Comparison of ENCODE assay signal across 10 mouse cellular contexts in genomic region chr15:85699862-85700501, GRCm38 (mm10). TPM values are rescaled to one million over a fixed set of nuclear protein-coding genes. Genes with fewer than 3 reads are reported as not detected.
DNase-seq lines count a peak whose midpoint lies in the region; ATAC-seq and TF ChIP-seq lines count a peak whose summit lies in the region.
"Had no signal": no experiment of that assay in that cellular context is flagged by ENCODE, and none has a peak within 500 bp of the region (broad histone marks: within the 10 kb centered on the region; RNA-seq: fewer than 3 reads in every experiment).

No protein-coding gene starts in this region.

- peak overlapping the region; percentile 73 for H3K27ac ChIP-seq in kidney, adult 2 months (ENCODE audit: insufficient read depth, low read depth, low read length)
- H3K27ac ChIP-seq in kidney, embryonic 15.5 days: no peak overlapping the region
- peak overlapping the region; percentile 88 for H3K27ac ChIP-seq in neural tube, embryonic 13.5 days (replicated peaks)
- peak overlapping the region; percentile 82 for H3K27ac ChIP-seq in neural tube, embryonic 15.5 days (replicated peaks)
- H3K27ac ChIP-seq: limb, embryonic 13.5 days; midbrain, embryonic 12.5 days had no signal

- 69% methylated on average over 13 of the region's 13 CpGs for WGBS in kidney, adult 2 months
- WGBS in kidney, embryonic 15.5 days: 90% methylated on average over 13 of the region's 13 CpGs
- WGBS in neural tube, embryonic 13.5 days: 91% methylated on average over 13 of the region's 13 CpGs
- WGBS in neural tube, embryonic 15.5 days: 91% methylated on average over 13 of the region's 13 CpGs

- no peak for DNase-seq in kidney, adult 2 months
- DNase-seq in neural tube, embryonic 10.5 days (ENCODE audit: extremely low spot score, low spot score): no peak
- peak; percentile 48 to 82 for DNase-seq in cerebellum, postnatal 4 days (ENCODE audit: low spot score in 2 of 2)
- no peak for DNase-seq in right cerebral cortex, postnatal 36 days (ENCODE audit: low spot score in 2 of 2)

- no peak for TF ChIP-seq CTCF in kidney, adult 2 months (conservative IDR thresholded peaks at IDR 0.05; ENCODE audit: insufficient read depth, insufficient read length, low read depth, low read length)

- H3K36me3 ChIP-seq in kidney, adult 2 months (ENCODE audit: control insufficient read depth, insufficient read depth, low read length): peaks cover 9% of the 10 kb centered on the region
- peaks cover 97% of the 10 kb centered on the region for H3K36me3 ChIP-seq in kidney, embryonic 15.5 days
- peaks cover 97% of the 10 kb centered on the region for H3K36me3 ChIP-seq in neural tube, embryonic 13.5 days
- H3K36me3 ChIP-seq in neural tube, embryonic 15.5 days: peaks cover 86% of the 10 kb centered on the region

- no peak for TF ChIP-seq POLR2A in kidney, adult 2 months (IDR thresholded peaks at IDR 0.05; ENCODE audit: low read depth, low read length)

- H3K4me1 ChIP-seq in kidney, adult 2 months (ENCODE audit: control insufficient read depth, insufficient read depth, low read length): peaks cover 84% of the 10 kb centered on the region
- H3K4me1 ChIP-seq in kidney, embryonic 15.5 days: peaks cover 42% of the 10 kb centered on the region
- peaks cover 62% of the 10 kb centered on the region for H3K4me1 ChIP-seq in neural tube, embryonic 13.5 days (replicated peaks)
- H3K4me1 ChIP-seq in neural tube, embryonic 15.5 days: peaks cover 50% of the 10 kb centered on the region
- H3K4me1 ChIP-seq: limb, embryonic 13.5 days; midbrain, embryonic 12.5 days had no signal

- no peak overlapping the region for H3K4me3 ChIP-seq in kidney, adult 2 months (ENCODE audit: insufficient read depth, low read depth, low read length)
- H3K4me3 ChIP-seq in kidney, embryonic 15.5 days (replicated peaks): no peak overlapping the region
- no peak overlapping the region for H3K4me3 ChIP-seq in neural tube, embryonic 13.5 days
- no peak overlapping the region for H3K4me3 ChIP-seq in neural tube, embryonic 15.5 days (replicated peaks)
- H3K4me3 ChIP-seq: limb, embryonic 13.5 days; midbrain, embryonic 12.5 days had no signal

- no peak overlapping the region for H3K9ac ChIP-seq in kidney, embryonic 15.5 days
- H3K9ac ChIP-seq in neural tube, embryonic 13.5 days: 0 out of 2 replicates have a peak overlapping the region, but pooled peaks have one; percentile 17
- no peak overlapping the region for H3K9ac ChIP-seq in neural tube, embryonic 15.5 days (replicated peaks)
- H3K9ac ChIP-seq: limb, embryonic 13.5 days; midbrain, embryonic 12.5 days had no signal

- H3K4me2 ChIP-seq in kidney, embryonic 15.5 days: no peak overlapping the region
- no peak overlapping the region for H3K4me2 ChIP-seq in neural tube, embryonic 13.5 days
- no peak overlapping the region for H3K4me2 ChIP-seq in neural tube, embryonic 15.5 days
- H3K4me2 ChIP-seq: limb, embryonic 13.5 days; midbrain, embryonic 12.5 days had no signal

- no peaks in the 10 kb centered on the region for H3K27me3 ChIP-seq in kidney, adult 2 months (replicated peaks; ENCODE audit: control insufficient read depth, insufficient read depth, low read length)
- H3K27me3 ChIP-seq in kidney, embryonic 15.5 days: no peaks in the 10 kb centered on the region
- H3K27me3 ChIP-seq in neural tube, embryonic 13.5 days: no peaks in the 10 kb centered on the region
- no peaks in the 10 kb centered on the region for H3K27me3 ChIP-seq in neural tube, embryonic 15.5 days (replicated peaks)
- H3K27me3 ChIP-seq: limb, embryonic 13.5 days had no signal

- no peak for ATAC-seq in kidney, embryonic 15.5 days (replicated peaks; ENCODE audit: low FRiP score)
- no peak for ATAC-seq in neural tube, embryonic 13.5 days (ENCODE audit: low read depth)
- ATAC-seq in neural tube, embryonic 15.5 days (ENCODE audit: low FRiP score): 0 out of 2 replicates have a peak, but pooled peaks have one; percentile 8
- no peak for ATAC-seq in monocyte, adult 5-6 weeks (replicated peaks; ENCODE audit: insufficient number of reproducible peaks, low FRiP score, low TSS enrichment, poor library complexity, severe bottlenecking)

- H3K9me3 ChIP-seq in kidney, embryonic 15.5 days (replicated peaks): no peaks in the 10 kb centered on the region
- no peaks in the 10 kb centered on the region for H3K9me3 ChIP-seq in neural tube, embryonic 13.5 days
- H3K9me3 ChIP-seq in neural tube, embryonic 15.5 days (replicated peaks): no peaks in the 10 kb centered on the region
- H3K9me3 ChIP-seq: limb, embryonic 13.5 days; midbrain, embryonic 12.5 days had no signal

RNA-seq across cellular contexts. Expression of gene Ppara, which starts 34.8 kb away (rescaled TPM):
- polyA plus RNA-seq in kidney, adult 2 months (2012; rRNA removed): 31.3 and 32.5 TPM in 2 replicates
- 3.9 and 5.0 TPM in 2 replicates for polyA plus RNA-seq in kidney, embryonic 15.5 days (2015; fragmentation: Nextera tagmentation; extraction: Ambion mirVana)
- 1.0 and 2.0 TPM in 2 replicates for polyA plus RNA-seq in neural tube, embryonic 13.5 days (2015; fragmentation: Nextera tagmentation; extraction: Ambion mirVana)
- polyA plus RNA-seq in neural tube, embryonic 15.5 days (2015; fragmentation: Nextera tagmentation; extraction: Ambion mirVana): 1.5 and 2.0 TPM in 2 replicates
- total RNA-seq in monocyte, adult 5-6 weeks (2017): not detected in 3 replicates

Comparison
In these comparisons a context has a peak if more than half of its experiments do, and no peak if none do; other contexts are left out.
1. DNase-seq: peak in cerebellum, postnatal 4 days (2 of 2); none in kidney, adult 2 months (single experiment), neural tube, embryonic 10.5 days (single experiment) and right cerebral cortex, postnatal 36 days (0 of 2).